Mouse (Mus musculus) bone marrow, adult 2 months (tissue): ENCODE measurements around the gene Camkv.

Experiments used
- CTCF ChIP-seq: fragments of 200-500 bp; IDR thresholded peaks from 2 replicates; pipeline ENCODE4 v1.5.1; 2011; ENCODE audit warnings: low read length, control low read depth; ENCODE audit not compliant: control insufficient read depth, insufficient read depth
- POLR2A ChIP-seq: fragments of 200-500 bp; IDR thresholded peaks from 2 replicates; pipeline ENCODE4 v1.6.1; 2011; ENCODE audit warnings: low read depth, mild to moderate bottlenecking, control low read depth, low read length, borderline replicate concordance; ENCODE audit not compliant: control insufficient read depth

DNA sequence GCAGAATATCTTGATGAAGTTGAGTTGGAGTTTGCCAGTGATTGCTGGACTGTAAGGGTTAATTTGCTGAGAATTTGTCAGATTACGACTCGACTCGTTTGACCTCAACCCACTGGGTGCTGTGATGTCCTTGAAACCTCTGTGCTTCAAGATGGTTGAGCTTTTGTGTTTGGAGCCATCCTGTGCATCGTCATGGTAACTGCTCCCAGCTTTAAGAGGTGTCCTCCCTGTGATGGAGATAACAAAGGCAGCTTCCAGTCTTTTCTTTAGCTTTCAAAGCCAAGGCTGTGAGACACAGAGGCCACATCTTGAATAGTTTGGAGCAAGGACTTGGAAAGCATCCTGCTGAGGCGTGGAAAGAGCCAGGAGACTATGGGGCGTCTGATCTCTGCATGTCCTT lies 21.7 kb downstream of the Camkv start:
- TF ChIP-seq CTCF (no peak), POLR2A (no peak)
